Mouse (Mus musculus): ENCODE measurements around the gene Krtap8-1.
A peak's percentile ranks its signal among the peaks of the same experiment; 100 is the strongest.

Gene Krtap8-1

GRCm38 (mm10) chr16:89487852-89488251 lies at the start of gene Krtap8-1:
Gene Krtap8-1 (minus strand): TSS chr16:89487952.
- no peak for DNase-seq

DNA sequence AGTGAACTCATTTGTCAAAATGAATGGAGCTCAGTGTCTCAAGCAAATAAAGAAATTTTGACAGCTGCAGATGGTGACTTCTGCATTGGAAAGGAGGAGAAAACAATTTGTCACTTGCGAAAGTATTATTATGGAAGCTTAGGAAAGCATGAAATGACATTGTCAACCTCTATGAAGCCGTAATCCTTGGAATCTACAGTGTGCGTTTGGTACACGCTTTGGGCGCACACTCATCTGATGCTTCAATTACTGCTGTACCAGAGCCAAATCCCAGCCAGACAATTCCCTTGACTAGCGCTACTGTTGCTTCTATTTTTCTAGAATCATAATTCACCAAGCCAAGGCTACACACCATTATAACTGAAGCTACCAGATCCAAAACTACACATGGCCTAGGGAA lies 49.6 kb upstream of the Krtap8-1 start:
- no peak for DNase-seq

GRCm38 (mm10) chr16:89530547-89530946 lies 42.8 kb upstream of the Krtap8-1 start:
- no peak for DNase-seq

- DNase-seq: no peak
These were observed 42.1 kb upstream of the Krtap8-1 start for GRCm38 (mm10) chr16:89529846-89530245.

DNA sequence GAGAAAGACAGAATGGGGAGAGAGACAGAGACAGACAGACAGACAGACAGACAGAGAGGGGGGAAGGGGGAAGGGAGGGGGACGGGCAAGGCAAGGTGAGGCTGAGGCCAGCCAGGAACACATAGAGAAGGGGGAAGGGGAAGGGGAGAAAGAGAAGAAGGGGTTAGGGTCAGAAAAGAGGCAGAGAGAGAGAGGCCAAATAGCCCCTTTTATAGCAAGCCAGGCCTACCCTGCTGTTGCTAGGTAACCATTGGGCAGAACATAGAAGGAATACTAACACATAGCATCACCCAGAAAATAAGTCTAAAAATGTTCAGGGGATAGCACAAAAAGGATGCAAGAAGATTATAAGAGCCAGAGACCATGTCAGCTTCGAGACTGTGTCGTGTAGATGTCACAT lies 40.6 kb upstream of the Krtap8-1 start:
- DNase-seq: no peak

DNA sequence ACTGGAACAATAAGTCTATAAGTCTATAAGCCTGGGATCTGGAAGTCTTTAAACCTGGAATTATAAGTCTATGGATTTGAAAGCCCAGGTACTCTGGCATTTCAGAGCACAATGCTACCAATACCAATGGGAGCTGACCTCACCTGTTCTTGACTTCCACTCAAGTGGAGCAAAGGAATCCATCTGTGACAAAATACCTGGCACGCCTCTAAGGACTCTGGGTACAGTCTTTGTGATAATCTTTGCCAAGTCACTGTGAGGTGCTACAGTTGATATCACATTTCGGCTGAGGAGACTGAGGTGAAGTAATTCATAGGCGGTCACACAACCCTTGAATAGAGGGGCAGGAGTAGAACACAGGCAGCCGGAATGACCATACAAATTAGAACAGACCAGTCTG lies 33.2 kb upstream of the Krtap8-1 start:
- DNase-seq: peak in 1 of 2 experiments; percentile 4

DNA sequence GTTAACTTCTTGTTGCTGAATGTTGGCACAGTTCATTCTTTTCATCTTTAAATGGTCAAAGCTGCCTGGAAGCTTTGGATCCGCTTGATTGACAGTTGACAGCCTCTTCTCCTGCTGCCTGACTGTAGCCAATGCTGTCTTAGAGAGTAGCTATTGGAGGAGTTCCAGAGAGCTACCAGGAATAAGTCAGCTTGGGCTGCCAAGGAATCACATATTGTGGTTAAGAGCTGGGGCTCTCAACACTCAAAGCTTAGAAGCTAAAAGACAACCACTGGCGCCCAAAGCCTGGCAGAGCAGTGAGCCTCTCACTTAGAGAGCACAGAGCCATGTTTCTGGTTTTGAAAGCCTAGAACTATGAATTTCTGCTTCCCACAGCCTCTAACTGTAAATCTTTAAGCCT lies 32.8 kb upstream of the Krtap8-1 start:
- DNase-seq: no peak

- no peak for DNase-seq
These were observed 32.3 kb upstream of the Krtap8-1 start for GRCm38 (mm10) chr16:89520091-89520490.

- peak; percentile 16 to 20 for DNase-seq
These were observed 29.9 kb upstream of the Krtap8-1 start for GRCm38 (mm10) chr16:89517635-89518034.

- DNase-seq: no peak
These were observed 25.7 kb upstream of the Krtap8-1 start for GRCm38 (mm10) chr16:89513431-89513830.

- DNase-seq: no peak
These were observed 20.5 kb upstream of the Krtap8-1 start, which contains the start of gene Krtap7-1 for GRCm38 (mm10) chr16:89508223-89508622. Gene Krtap7-1 (minus strand): TSS chr16:89508323.

DNA sequence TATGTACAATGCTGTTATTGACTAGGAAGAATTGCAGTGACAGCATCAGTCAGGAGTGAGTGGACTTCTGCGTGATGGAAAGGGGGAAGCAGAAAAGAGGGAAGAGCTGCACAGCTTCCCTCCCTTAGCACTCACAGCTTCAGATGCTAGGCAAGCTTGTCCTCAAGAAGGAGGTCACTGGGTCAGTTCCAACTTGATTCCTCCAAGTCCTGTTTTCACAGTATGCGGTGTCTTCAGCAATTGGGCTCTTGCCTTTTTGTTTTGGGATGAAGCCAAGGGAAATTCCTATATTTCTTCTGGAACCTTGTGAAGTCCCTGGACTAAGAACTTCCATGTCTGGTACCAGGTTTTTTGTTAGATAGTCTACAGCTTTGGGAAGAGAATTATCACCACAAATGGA lies 15.8 kb upstream of the Krtap8-1 start:
- DNase-seq: no peak

DNA sequence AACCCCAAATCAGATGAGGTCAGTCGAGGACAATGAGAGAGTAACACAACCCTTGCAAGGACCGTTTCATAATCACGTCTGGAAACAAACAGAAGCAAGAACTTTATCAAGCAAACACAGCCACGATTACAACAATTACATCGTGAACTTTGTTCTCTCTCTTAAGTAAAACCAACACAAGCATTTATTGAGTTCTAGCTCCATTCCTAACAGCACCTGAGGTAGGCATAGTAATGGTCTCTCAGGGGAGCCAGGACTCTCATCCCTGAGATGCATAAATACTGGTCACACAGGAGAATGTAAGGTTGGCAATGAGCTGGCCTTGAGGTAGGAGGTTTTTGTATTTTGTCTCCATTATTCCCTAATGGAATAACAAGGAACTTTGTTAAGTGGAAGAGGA lies 14.1 kb upstream of the Krtap8-1 start:
- no peak for DNase-seq

- DNase-seq: no peak
These were observed 9.2 kb upstream of the Krtap8-1 start for GRCm38 (mm10) chr16:89497002-89497401.

- no peak for DNase-seq
These were observed 7.8 kb upstream of the Krtap8-1 start for GRCm38 (mm10) chr16:89495394-89496153.

- no peak for DNase-seq
These were observed 10.0 kb downstream of the Krtap8-1 start for GRCm38 (mm10) chr16:89477679-89478314.

DNA sequence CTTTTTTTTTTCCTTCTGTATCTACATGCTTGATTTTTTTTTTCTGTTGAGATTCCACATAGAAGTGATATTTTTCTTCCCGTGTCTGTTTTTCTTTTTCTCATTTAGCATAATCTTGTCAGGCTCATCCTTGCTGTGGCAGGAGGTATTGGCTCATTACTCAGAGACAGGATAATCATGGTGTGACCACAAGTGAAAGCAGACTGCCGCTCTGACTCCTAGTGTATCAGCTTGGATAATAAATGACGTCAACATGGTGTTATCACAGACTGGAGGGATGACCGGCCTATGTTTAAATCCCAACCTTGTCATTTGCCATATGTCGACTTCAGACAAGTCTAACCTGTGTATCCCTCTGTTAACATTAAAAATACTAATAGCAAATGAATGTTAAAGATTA lies 26.6 kb downstream of the Krtap8-1 start:
- DNase-seq: no peak
